Mouse (Mus musculus) left cerebral cortex, adult 8-10 months (tissue): Measurements from ENCODE around the gene Lrrc17. TPM values are rescaled to one million over a fixed set of nuclear protein-coding genes. Genes with fewer than 3 reads are reported as not detected.

Experiments used
- DNase-seq, 2 experiments: peaks; one replicate each; pipeline ENCODE4 v3.0.0; 2022; ENCODE audit warnings: low spot score in 2 of 2
- total RNA-seq, 4 experiments: library from RNA; stranded (reverse); gene quantifications; 2 replicates each; pipeline ENCODE4 v1.2.4; 2022

Gene Lrrc17
- total RNA-seq, result under 1 TPM; 0.44 to 0.93 (median 0.54) TPM

DNA sequence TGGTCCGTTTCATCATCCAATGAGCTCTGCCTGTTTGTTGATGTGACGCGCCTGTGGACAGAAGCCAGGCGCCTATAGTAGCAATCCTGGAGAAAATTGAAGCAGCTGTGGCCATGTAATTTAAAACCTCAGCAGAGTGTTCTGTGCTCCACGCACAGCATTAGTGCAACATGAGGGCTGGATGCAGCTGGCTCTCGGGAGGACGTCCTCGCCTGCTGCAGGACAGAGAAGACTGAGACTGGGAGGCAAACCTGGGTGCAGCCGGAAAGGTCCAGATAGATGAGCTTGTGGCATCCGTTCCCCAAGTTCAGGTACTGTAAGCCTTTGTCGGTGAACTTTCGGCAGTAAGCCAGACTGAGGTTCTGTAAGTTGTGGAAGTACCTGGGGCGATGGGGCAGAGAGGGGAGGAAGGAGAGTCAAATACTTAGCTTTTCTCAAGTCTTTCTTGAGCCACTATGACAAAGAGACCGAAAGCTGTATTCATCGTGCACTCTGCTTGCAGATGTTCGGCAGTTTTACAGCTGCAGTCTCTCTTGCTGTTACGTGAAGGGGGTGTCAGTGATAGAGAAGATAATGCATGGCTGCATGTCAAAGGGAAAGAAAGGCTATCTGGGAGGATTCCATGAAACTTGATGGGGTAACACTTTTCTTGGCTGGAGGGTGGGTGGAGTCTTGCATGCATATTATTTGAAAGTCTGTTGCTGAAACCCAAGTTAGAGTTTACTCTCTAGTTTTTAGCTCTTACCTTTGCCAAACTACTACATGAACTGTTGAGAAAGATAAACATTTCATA lies at the start of gene Lrrc17:
TSS of gene Lrrc17 (plus strand) at position 151 of the 793 bp plus-strand sequence.
- no peak for DNase-seq

DNA sequence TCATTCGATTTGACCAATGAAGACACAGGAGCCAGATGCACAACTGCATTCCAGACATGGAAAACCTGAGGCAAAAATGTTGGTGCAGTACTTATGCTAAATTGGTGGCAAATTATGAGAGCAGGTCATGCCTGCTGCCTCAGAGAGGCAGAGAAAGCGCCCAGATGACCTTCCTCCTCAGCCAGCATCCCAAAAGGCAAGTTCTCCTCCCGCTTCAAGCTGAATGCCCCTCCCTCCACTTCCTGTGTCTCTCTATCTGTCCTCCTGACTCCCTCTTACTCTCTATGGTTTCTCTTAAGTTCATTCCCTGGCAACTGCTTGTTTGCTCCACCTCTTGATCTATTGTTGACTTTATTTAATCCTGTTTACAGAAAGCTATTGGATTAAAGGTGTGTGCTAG lies 48.6 kb upstream of the Lrrc17 start:
- no peak for DNase-seq

DNA sequence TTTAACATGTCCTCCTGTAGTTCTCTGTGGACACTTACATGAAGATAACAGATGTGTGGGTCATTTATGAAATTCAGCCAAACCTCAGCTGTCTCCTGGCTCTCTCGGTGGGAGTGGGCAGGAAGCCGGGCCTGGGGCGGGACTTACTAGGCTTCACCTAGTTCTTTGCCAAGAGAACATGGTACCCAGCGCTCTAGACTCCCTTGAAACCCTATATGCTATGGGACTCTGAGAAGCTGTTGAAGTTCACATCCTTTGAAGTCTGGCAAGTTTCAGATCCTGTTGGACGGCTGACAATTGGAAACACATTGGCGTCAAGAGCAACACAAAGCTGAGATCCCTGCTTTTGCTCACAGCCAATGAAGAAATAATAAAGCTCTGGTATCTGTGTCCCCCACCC lies 47.0 kb upstream of the Lrrc17 start:
- DNase-seq, result no peak

DNA sequence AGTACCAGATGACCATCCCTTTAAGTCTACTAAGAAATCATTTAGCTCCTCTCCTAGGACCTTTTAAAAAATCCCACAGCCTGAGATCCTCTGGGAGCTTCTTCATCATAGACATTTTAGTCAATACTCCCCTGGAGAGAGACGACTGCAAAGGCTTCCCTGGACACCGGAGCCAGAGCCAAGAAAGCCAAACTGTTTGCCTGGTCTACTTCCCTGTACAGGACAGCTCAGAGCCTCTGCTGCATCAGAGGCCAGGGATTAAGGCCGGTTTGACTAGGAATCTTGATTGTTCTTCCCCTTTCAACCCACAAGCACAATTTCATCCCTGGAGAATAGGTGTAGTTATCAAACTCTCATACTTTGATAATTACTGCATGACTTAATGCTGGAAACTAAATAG lies 46.5 kb upstream of the Lrrc17 start:
- DNase-seq, result no peak

DNA sequence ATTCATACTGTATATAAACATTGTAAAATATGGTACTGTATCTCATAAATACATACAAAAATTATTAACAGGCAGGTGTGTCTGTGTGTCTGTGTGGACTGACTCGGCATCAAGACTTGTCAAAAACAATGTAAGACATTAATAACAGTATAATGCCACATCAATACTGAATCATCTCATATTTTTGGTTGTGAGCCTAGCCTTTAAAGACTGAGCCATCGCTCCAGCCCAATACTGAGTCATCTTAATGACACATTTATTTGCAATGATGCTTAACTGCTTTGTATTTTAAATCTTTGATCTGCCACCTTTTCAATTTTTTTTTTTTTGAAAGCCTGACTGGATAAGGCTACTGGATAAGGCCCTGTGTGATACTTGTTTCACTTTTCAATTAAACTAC lies 44.9 kb upstream of the Lrrc17 start:
- no peak for DNase-seq

DNA sequence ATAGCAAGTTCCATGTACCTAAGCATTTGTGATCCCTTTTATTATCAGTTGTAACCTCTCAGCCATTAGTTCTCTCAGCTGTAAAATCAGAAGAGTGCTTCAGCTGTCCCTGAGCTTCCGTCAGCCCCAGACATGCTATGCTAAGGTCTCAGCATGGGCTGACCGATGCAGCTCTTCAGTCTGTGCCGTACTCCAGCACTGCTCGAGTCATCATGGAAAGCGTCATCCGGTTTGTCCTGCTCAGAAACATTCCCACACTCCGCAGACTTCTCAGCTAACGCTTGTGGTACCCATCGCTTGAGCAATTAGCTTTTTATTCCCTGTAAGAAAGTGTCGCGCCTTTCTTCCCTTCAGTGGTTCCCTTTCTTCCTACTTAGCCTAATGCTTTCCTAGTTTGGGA lies 44.4 kb upstream of the Lrrc17 start:
- DNase-seq, result no peak

DNA sequence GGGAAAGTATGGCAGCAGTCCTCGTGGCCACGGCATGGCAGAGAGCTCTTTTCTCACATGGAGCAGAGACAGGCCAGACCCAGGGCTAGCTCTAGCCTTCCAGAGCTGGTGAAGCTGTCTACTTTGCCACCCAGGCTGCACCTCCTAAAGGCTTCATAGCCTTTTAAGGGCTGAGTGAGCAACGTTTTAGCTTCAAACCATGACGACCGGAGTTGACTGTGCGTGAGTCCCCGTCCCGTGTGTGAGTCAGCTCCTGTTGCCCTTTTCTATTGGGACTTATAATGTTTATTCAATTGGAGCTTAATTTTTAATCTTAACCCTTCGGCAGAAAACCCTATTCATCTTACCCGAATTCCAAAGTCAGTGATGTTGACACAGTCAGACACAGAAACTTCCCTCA lies 43.2 kb upstream of the Lrrc17 start:
- DNase-seq, result no peak

DNA sequence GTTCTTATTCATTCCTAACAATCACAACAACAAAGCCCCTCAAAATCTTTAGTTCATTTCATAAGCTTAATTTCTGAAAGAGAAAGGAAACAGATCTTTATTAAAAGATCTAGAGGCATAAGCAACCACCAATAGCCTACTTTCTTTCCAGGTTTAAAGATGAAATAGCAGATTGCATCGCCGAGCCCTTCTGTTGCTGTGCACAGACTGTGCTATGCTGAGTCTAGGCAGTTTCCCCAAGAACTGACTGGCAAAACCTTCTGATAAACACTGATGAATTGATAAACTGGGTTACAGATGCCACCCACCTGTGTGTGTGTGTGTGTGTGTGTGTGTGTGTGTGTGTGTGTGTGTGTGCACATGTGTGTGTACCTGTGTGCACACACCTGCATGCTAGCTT lies 42.4 kb upstream of the Lrrc17 start:
- DNase-seq, result no peak

DNA sequence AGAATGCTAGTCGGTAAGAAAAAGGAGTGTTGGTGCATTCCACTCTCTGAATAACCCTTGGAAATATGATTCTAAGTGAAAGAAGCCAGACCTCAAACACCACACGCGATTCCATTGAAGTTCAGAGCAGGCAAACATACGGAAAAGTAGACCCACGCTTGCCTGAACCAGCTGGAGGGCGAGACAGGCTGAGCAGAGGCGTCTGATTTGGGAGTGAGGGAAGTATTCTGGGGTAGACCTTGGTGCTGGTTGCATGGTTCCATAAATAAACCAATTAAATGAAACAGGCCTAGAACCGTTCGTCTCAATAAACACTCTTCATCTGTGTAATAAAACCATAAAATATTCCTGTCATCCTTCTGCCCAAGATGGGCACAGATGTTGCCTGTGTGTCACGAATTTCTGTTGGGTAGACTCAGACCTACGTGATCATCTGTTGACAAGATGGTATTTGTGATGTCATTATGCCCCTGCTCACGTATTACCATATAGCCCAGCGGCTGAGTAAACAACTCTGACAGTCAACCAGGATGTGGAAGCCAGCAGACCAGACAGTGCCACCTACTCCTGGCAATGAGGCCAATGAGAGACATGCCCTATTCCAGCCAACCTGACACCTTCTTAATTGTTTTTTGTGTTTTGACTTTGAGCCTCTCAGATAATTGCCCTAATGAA lies 40.3 kb upstream of the Lrrc17 start:
- DNase-seq, result peak in 1 of 2 experiments; percentile 68

DNA sequence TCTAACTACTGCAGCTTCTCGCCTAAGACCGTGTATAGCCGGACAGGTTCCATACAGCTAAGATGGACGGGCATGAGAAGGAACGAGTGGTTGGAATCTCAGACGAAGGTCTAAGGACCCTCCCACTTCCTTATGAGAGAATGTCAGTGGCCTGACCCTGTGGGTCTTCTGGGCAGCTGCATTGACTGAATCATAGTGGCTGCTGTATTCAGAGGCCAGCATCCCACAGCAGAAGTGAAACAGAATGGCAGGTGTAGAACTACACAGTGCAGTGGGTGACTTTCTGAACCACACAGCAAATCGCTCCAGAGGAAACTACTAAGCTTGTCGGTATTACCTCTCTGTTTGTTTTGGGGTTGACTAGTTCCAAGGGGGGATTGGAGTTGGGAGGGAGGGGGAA lies 38.2 kb upstream of the Lrrc17 start:
- no peak for DNase-seq

DNA sequence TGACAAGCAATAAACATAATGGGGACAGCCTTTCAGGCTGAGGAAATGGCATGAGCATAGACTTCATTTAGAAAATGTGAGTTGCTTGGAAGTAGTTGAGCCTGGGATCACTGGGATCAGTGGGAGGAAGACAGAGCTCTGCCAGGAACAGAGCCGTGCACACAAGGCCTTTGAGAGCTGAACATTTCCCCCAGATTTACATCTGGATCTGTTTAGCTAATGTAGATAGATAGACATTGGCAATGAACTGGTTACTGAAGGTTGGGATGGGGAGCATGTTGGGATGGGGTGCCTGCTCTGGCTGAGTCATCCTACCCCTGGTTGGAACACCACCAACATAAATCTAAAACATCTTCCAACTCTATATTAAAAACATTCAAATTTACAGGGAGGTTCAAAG lies 36.5 kb upstream of the Lrrc17 start:
- no peak for DNase-seq

DNA sequence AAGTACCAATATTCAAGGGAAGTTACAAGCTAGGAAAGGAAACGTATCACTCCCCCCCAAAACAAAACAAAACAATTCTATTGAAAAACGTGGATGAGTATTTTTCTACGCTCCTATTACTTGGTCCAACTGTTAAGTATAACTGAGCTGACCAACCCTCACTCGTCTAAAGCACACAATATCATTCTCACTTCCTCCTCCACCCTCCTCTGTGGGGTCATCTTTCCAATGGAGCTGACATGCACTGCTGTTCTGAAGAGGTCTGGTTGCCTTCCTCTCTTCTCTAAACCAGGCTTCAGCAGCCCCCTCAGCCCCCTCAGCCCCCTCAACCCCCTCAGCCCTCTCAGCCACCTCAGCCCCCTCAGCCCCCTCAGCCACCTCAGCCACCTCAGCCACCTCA lies 33.6 kb upstream of the Lrrc17 start:
- DNase-seq, result no peak

DNA sequence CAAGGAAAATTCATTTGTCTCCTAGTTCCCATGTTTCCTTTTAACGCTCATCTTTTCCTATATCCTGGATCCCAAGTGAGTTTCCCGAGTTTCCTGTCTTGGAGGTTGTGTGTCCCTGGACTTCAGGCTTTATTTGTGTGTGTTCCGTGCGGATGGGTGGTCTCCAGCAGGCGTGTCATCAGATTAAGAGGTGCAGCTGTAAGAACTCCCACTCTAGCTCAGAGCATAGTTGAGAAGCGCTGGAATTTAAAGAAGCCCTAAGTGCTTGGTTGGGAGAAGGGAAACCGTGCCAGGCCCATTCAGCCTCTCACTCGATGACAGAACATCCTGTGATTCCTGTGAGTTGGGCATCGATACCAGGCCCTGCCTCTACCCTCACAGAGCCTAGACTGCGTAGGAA lies 30.0 kb upstream of the Lrrc17 start:
- DNase-seq, result no peak

DNA sequence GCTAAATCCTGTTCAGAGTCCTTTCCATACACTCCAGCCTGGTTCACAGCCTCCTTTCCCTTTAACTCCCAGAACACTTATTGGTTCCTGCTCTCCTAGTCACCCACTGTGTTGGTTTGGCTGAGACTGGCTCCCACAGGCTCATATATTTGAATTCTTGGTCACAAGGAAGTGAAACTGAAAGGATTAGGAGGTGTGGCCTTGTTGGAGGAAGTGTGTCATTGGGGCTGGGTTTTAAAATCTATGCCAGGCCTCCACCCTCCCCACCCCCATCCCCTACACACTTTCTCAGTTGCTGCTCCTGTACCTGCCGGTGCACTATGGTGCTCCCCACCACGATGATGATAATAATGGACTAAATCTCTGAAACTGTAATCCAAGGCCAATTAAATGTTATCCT lies 25.8 kb upstream of the Lrrc17 start:
- DNase-seq, result no peak

DNA sequence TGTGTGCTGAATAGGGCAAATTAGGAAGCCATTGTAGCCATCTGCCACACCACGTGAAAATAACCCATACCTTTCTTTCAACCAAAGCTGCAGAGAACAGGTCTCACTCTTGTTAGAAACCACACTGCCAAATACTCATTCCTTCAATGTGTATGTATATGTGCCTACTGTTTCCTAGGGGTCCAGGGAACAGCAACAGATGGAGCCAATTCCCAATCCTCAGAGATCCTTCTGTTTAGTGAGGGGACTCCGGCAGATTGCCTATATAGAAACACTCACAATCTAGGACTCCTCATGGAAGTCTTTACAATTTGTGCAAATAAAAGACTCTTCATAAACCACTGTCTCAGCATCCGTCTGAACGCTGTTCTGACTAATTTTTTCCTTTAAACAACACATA lies 25.2 kb upstream of the Lrrc17 start:
- DNase-seq, result no peak

DNA sequence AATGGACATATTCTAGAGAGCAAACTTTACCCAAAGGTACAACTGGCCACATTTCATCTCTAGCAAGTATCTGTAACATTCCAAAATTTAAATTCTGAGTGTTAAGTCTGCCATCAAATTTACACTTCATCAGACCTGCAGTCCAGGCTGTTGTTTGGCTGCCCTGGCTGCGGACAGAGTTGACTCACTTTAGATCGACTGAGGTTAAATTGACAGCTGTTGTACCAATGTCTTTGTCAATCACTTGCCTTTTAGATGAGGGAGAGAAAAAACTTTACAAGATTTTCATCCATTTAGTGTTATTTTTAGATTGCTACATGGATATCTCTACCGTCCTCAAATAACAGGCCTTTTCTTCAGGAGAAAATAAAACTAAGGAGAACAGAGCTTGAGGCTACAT lies 24.2 kb upstream of the Lrrc17 start:
- no peak for DNase-seq

DNA sequence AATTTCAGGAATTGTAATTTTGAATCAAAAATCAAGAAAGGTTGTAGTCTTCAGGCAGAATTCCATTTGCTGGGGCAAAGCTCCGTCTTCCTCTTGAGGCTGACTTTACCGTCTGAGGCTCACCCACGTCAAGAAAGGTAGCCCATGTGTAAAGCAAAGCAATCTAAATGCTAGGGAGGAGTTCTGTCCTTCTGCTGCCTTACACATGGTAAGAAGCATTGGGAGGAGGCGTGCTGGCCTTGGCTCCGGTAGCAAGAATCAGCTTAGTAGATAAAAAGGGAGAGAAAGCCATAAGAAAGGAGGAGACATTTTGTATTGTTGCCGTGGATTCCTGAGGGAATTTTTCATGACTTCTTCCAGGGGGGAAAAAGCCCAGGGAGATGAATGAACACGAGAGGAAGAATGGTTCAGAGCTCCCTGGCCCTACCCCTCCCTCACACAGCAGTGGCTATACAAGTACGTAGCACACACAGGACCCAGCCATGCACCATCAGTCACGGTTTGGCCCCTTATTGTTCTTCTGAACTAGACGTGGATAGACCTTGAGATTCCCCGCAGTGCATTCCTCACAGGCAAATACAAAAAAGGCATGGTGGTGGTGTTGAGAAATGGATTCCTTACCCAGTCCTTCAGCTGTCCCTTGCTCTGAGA lies 16.4 kb upstream of the Lrrc17 start:
- DNase-seq, result no peak

DNA sequence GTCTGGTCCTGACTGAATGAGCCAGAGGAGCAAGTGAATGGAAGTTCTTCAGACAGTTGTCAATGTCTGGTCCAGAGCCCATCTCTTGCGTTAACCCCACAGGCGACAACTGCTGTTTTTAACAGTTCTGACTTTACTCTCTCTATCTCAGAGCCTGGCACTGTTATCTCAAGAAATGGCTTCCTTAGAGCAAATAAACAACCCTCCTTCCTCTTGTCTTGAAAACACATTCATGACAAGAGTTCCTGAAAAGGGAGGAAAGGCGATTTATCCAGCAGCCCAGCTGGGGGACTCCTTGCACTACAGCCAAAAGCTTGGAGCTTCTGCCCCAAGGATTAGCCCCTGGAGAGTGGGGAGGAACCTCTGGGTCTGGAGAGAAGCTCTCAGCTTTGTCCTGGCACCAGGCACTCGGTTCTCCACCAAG lies 15.9 kb upstream of the Lrrc17 start:
- DNase-seq, result no peak

DNA sequence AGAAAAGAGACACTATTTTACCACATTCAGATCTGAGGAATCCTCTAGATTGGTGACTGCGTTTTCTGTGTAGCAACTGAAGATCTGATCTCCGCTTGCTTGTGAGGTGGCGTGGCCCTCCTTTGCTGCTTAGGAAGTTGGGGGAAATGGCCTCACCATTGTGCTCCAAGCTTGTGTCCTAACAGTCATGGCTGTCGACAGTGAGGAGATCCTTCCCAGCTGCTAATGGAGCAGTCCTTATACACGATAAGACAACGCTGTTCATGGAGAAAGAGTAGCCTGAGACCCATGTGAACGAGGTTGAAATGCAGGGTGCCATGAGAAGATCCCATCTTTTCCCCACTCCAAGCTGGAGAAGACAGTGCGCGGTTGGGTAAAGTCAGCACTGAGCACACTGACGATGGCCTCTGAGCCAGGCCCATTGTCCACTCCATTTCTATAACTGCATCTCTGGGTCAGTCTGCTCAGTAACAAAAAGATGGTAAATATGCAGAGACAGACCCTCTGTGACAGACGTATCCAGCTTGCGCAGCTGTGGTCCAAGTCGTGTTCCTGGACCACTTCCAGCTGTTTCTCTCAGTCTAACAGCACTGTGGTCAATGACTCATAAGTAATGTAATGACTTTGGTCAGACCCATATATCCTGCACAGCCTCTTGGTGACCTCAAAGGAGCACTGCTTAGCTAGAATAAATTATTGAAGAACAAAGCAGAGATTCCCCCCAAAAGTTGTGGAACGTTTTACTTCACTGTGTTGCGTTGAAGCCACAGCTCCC lies 15.1 kb upstream of the Lrrc17 start:
- DNase-seq, result no peak

DNA sequence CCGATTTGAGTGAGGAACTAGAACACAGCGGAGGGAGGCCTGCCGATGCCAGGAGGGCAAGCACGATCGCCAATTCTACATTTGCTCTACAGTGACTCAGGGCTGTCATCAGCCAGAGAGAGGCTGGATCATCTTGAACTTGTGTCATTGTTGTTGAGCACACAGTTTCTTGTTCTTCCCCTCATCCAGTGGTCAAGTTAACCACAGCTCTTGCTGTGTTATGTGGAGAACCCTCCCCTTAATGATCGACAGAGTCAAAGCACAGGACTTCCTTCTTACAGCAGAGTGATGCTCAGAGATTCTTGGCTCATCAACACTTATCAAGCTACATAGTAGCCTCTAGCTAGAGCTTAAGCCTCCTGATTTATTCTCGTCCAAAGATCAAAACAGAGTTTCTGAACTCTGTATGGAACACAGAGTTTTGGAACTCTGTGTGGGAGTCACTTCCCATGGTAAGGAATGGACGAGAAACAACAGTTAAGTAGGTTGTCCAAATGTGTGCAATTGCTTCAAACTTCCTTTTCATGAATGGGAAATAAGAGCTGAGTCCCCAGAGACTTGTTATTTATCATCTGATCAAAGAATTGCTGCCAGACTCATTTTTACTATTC lies 14.1 kb upstream of the Lrrc17 start:
- DNase-seq, result no peak

DNA sequence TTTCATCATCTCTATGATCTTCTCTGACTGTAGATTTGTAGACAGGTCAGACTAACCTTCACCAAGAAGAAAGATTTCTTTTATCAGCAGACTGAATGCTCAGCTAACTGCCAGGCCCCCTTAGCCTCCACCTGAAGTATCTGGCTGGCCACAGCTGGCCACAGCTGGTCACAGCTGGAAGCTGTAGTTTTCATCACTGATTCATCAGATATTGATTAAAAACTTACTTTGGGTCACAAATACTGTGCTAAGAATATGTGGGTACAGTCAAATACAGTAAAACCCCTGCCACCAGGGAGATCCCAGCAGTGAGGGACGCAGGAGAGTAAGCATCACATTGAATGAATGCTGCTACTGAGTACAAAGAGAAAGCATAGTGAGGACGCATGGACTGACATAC lies 11.2 kb upstream of the Lrrc17 start:
- no peak for DNase-seq
